Mouse (Mus musculus): ENCODE results near the gene Defb48. TPM values are rescaled to one million over a fixed set of nuclear protein-coding genes. Genes with fewer than 3 reads are reported as not detected.

The Defb48 gene
- polyA plus RNA-seq, 1 experiment from 2014 or later = not detected

DNA sequence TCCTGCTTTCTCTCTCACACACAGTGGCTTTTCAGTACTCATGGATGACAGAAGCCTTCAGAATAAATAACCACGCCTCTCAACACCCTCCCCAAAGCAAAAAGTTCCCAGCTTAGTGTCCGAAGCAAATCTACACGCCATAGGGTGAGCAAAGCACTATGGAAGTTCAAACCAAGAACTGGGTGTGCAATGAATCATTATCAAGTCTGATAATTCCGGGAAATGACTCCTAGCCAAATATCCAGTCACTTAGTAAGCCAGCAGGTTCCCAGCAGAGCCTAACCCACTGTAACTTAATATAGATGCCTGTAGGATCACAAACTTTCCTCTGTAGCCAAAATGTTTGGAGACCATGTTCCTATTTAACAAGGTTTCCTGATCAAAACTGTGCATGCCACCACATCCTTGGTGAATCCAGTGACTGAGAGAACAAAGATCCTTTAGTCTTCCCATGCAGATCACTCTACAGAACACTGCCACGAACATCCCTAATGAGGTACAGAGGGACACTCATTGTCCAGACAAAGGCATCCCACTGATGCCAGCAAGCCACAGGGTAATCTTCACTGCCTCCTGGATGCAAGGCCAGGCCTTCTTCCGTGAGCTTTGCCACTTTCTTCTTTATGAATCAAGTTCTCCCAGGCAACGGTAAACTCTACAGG is 7.7 kb upstream of the Defb48 start:
- Histone ChIP-seq H3K9ac (ENCODE audit: low read length) (no peak overlapping the region), H3K9me3 (ENCODE audit: control insufficient read depth, low read length) (no peaks in the 10 kb centered on the region), H3K4me1 (ENCODE audit: control insufficient read depth, insufficient read depth, low read length) (no peaks in the 10 kb centered on the region), H3K36me3 (ENCODE audit: control insufficient read depth, insufficient read depth, low read length) (no peaks in the 10 kb centered on the region), H3K27me3 (ENCODE audit: control insufficient read depth, insufficient read depth, low read length) (no peaks in the 10 kb centered on the region), H3K4me2 (ENCODE audit: low read depth, severe bottlenecking) (no peak overlapping the region), H3K27ac (replicated peaks; ENCODE audit: low read depth, low read length) (no peak overlapping the region), H3K4me3 (ENCODE audit: low read depth, low read length) (no peak overlapping the region)
- WGBS = 85% methylated on average over 7 of the region's 7 CpGs
- ATAC-seq (ENCODE audit: insufficient number of reproducible peaks, low FRiP score, low TSS enrichment, low read depth) (no peak), DNase-seq (ENCODE audit: low spot score) (peak; percentile 10)

DNA sequence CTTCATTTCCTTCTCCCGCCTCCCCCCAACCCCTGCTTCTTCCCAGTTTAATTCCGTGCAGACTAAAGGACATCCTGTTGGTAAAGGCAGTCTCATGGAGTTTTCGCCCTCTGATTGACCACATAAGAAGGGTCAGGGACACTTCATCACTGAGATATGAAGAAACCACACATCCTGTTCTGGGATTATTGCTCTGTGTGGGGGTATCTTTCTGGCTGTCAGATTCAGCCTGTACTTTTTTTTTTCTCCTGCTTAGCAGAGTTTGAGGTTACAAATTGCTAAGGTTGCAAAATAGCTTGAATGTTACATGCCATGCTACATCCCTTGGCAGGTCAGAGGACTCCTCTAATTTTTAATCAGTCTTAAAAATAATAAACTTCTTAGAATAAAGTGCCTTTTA is 7.0 kb upstream of the Defb48 start:
- WGBS = 72% methylated on average over 3 of the region's 3 CpGs
- Histone ChIP-seq H3K27ac (replicated peaks; ENCODE audit: low read depth, low read length) (no peak overlapping the region), H3K9ac (ENCODE audit: low read length) (no peak overlapping the region), H3K4me2 (ENCODE audit: low read depth, severe bottlenecking) (no peak overlapping the region), H3K9me3 (ENCODE audit: control insufficient read depth, low read length) (no peaks in the 10 kb centered on the region), H3K4me3 (ENCODE audit: low read depth, low read length) (no peak overlapping the region), H3K27me3 (ENCODE audit: control insufficient read depth, insufficient read depth, low read length) (no peaks in the 10 kb centered on the region), H3K36me3 (ENCODE audit: control insufficient read depth, insufficient read depth, low read length) (no peaks in the 10 kb centered on the region), H3K4me1 (ENCODE audit: control insufficient read depth, insufficient read depth, low read length) (no peaks in the 10 kb centered on the region)
- no peak for ATAC-seq (ENCODE audit: insufficient number of reproducible peaks, low FRiP score, low TSS enrichment, low read depth)
- peak; percentile 15 for DNase-seq (ENCODE audit: low spot score)

DNA sequence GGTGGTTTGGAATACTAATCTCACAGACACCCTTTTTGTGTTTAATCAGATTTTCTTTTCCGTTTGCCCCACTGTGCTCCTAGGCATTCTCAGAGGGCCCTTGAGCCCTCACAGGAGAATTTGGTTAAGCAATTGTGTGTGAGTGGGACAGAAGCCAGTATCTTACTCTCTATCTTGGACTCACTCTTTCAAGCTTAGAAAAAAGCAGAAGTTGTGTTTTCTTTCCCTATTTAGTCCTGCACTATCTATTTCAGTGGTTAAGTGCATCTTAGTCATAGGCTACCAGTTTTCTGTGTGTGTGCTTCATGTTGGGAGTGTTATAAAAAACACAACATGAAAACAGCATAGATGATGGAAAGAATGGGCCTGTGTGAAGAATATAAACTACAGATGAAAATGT is 4.5 kb downstream of the Defb48 start:
- DNase-seq (ENCODE audit: low spot score) (no peak), ATAC-seq (ENCODE audit: insufficient number of reproducible peaks, low FRiP score, low TSS enrichment, low read depth) (no peak)
- Histone ChIP-seq H3K9me3 (ENCODE audit: control insufficient read depth, low read length) (no peaks in the 10 kb centered on the region), H3K36me3 (ENCODE audit: control insufficient read depth, insufficient read depth, low read length) (no peaks in the 10 kb centered on the region), H3K4me3 (ENCODE audit: low read depth, low read length) (no peak overlapping the region), H3K9ac (ENCODE audit: low read length) (no peak overlapping the region), H3K27me3 (ENCODE audit: control insufficient read depth, insufficient read depth, low read length) (no peaks in the 10 kb centered on the region), H3K27ac (replicated peaks; ENCODE audit: low read depth, low read length) (no peak overlapping the region), H3K4me1 (ENCODE audit: control insufficient read depth, insufficient read depth, low read length) (no peaks in the 10 kb centered on the region), H3K4me2 (ENCODE audit: low read depth, severe bottlenecking) (no peak overlapping the region)
- WGBS = 83% methylated on average over 1 of the region's 1 CpGs

DNA sequence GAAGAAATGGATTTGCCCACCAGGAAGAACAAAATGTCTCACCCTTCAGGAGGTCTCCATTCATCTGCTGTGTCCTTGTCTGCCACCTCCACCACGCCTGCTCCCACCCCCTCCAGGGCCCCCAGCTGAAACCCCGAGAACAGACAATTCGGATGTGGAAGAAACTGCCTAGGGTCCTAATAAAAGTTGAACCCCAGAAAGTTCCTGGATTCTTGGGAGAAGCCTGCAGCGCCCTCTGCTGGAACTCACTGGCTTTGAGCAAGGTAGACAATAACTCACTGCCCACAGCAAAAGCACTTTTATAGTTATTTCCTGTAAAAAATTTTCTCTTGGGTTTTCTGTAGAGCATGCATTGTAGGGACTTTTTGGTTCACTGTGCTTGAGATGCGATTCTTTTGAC is 9.3 kb downstream of the Defb48 start:
- Histone ChIP-seq H3K36me3 (ENCODE audit: control insufficient read depth, insufficient read depth, low read length) (no peaks in the 10 kb centered on the region), H3K4me2 (ENCODE audit: low read depth, severe bottlenecking) (no peak overlapping the region), H3K9me3 (ENCODE audit: control insufficient read depth, low read length) (no peaks in the 10 kb centered on the region), H3K27me3 (ENCODE audit: control insufficient read depth, insufficient read depth, low read length) (no peaks in the 10 kb centered on the region), H3K9ac (ENCODE audit: low read length) (no peak overlapping the region), H3K27ac (replicated peaks; ENCODE audit: low read depth, low read length) (no peak overlapping the region), H3K4me3 (ENCODE audit: low read depth, low read length) (no peak overlapping the region), H3K4me1 (ENCODE audit: control insufficient read depth, insufficient read depth, low read length) (no peaks in the 10 kb centered on the region)
- peak; percentile 80 for DNase-seq (ENCODE audit: low spot score)
- 12% methylated on average over 5 of the region's 5 CpGs for WGBS
- no peak for ATAC-seq (ENCODE audit: insufficient number of reproducible peaks, low FRiP score, low TSS enrichment, low read depth)

DNA sequence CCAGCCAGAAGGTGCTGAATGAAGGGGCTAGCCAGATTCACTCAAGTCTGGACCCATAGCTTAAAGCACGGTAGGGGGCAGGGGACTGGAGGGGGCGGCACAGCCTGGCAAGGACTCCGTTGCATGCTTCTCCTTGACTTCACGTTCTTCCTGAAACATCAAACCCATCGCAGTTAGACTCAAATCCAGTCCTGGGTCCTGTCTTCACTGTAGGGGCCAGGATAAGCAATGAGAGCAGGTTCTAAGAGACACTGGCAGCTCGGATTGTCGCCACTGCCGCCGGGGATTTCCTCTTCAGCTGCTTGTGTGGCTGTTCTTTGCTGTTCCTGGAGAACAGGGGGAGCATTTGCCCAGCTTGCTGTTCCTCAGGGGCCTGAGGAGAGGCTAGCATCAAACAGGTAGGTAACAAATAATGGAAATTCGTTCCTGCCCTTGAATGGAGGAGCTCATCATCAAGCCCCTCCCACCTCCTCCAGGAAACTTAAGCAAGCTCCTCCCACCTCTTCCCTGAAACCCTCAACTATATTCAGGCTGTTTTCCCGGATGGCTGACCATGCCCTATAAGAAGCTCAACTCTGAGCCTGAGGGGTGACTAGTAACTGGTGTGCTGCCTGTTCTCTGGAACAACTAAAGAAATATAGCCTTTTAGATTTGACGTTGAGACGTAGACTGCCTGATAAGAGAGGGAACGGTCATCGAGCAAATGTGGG is 18.3 kb downstream of the Defb48 start:
- Histone ChIP-seq H3K4me1 (ENCODE audit: control insufficient read depth, insufficient read depth, low read length) (0 out of 2 replicates have a peak, but pooled peaks cover 4% of the 10 kb centered on the region), H3K9me3 (ENCODE audit: control insufficient read depth, low read length) (no peaks in the 10 kb centered on the region), H3K9ac (ENCODE audit: low read length) (no peak overlapping the region), H3K36me3 (ENCODE audit: control insufficient read depth, insufficient read depth, low read length) (no peaks in the 10 kb centered on the region; the same call in 1 of the 2 replicates), H3K27me3 (ENCODE audit: control insufficient read depth, insufficient read depth, low read length) (no peaks in the 10 kb centered on the region), H3K4me3 (ENCODE audit: low read depth, low read length) (peak overlapping the region; percentile 15; the same call in 1 of the 2 replicates), H3K4me2 (ENCODE audit: low read depth, severe bottlenecking) (peak overlapping the region; percentile 36), H3K27ac (replicated peaks; ENCODE audit: low read depth, low read length) (no peak overlapping the region)
- ATAC-seq (ENCODE audit: insufficient number of reproducible peaks, low FRiP score, low TSS enrichment, low read depth) (no peak), DNase-seq (ENCODE audit: low spot score) (peak; percentile 25)
- WGBS = 20% methylated on average over 15 of the region's 15 CpGs

DNA sequence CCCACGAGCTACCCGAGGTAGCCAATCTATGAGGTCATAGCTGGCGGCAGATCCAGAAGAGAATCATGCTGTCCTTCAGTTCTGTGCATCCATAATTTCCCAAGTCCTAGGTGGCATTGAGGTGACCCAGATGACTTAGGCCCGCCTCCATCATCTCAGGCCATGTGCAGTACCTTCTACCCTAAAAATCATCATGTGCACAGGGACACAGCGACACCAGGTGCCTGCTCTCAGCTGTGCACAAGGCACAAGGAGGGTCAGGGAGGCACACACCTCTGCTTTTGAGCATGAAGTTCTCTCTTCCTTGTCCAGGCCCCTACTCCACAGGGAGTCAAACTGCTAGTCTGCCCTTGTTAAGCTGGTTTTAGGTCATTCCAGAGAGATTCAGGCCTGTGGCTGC is 19.0 kb downstream of the Defb48 start:
- Histone ChIP-seq H3K9me3 (ENCODE audit: control insufficient read depth, low read length) (no peaks in the 10 kb centered on the region), H3K9ac (ENCODE audit: low read length) (no peak overlapping the region), H3K27me3 (ENCODE audit: control insufficient read depth, insufficient read depth, low read length) (no peaks in the 10 kb centered on the region), H3K27ac (replicated peaks; ENCODE audit: low read depth, low read length) (no peak overlapping the region), H3K4me3 (ENCODE audit: low read depth, low read length) (no peak overlapping the region), H3K36me3 (ENCODE audit: control insufficient read depth, insufficient read depth, low read length) (no peaks in the 10 kb centered on the region; the same call in 1 of the 2 replicates), H3K4me1 (ENCODE audit: control insufficient read depth, insufficient read depth, low read length) (0 out of 2 replicates have a peak, but pooled peaks cover 4% of the 10 kb centered on the region), H3K4me2 (ENCODE audit: low read depth, severe bottlenecking) (peak overlapping the region; percentile 36; the same call in 1 of the 2 replicates)
- WGBS = 77% methylated on average over 5 of the region's 5 CpGs
- DNase-seq (ENCODE audit: low spot score) = peak; percentile 28
- ATAC-seq (ENCODE audit: insufficient number of reproducible peaks, low FRiP score, low TSS enrichment, low read depth) = peak; percentile 73; the same call in 1 of the 2 replicates

DNA sequence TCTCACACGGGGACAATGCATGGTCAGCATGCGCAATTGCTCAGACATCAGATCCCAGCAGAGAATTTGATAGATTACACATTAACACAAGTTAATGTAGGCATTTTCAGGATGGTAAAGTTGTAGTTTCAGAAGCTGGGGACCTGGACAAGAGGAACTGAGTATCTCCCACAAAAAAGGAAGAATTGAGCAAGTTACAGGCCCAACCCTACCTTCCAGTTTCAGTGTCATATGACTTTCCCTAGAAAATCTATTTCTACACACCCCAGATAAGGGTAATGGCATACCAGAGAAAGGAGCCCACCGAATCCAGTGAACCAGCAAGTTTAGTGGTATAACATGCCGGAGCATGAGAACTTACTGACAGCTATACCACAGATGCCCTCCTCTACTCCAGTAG is 20.7 kb downstream of the Defb48 start:
- ATAC-seq (ENCODE audit: insufficient number of reproducible peaks, low FRiP score, low TSS enrichment, low read depth) (no peak), DNase-seq (ENCODE audit: low spot score) (no peak)
- Histone ChIP-seq H3K9ac (ENCODE audit: low read length) (no peak overlapping the region), H3K4me2 (ENCODE audit: low read depth, severe bottlenecking) (no peak overlapping the region), H3K27ac (replicated peaks; ENCODE audit: low read depth, low read length) (no peak overlapping the region), H3K9me3 (ENCODE audit: control insufficient read depth, low read length) (no peaks in the 10 kb centered on the region), H3K4me1 (ENCODE audit: control insufficient read depth, insufficient read depth, low read length) (0 out of 2 replicates have a peak, but pooled peaks cover 4% of the 10 kb centered on the region), H3K27me3 (ENCODE audit: control insufficient read depth, insufficient read depth, low read length) (no peaks in the 10 kb centered on the region), H3K4me3 (ENCODE audit: low read depth, low read length) (no peak overlapping the region), H3K36me3 (ENCODE audit: control insufficient read depth, insufficient read depth, low read length) (no peaks in the 10 kb centered on the region; the same call in 1 of the 2 replicates)
- 92% methylated on average over 4 of the region's 4 CpGs for WGBS

DNA sequence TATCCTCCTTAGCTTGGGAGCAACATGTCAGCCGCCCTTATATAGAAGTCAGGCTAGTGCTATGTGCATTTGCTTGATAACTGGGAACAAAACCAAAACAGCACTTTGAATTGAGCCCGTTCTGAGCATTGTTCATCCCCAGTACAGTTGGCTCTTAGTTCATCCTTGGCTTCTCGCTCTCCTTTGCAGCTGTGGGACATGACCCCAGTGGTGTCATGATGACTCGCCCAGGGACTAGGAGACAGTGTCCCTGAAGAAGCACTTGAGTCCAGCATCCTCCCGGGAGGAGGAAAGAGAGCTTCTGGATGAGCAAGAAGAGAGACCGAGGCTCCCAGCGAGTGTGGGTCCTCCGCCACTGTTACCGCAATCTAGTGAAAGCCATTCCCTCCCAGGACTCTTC is 28.2 kb downstream of the Defb48 start:
- no peaks in the 10 kb centered on the region; the same call in 1 of the 2 replicates for H3K36me3 ChIP-seq (ENCODE audit: control insufficient read depth, insufficient read depth, low read length)
- no peaks in the 10 kb centered on the region for H3K4me1 ChIP-seq (ENCODE audit: control insufficient read depth, insufficient read depth, low read length)
- H3K9ac ChIP-seq (ENCODE audit: low read length) = no peak overlapping the region
- H3K9me3 ChIP-seq (ENCODE audit: control insufficient read depth, low read length) = no peaks in the 10 kb centered on the region
- H3K27me3 ChIP-seq (ENCODE audit: control insufficient read depth, insufficient read depth, low read length) = no peaks in the 10 kb centered on the region
- H3K4me3 ChIP-seq (ENCODE audit: low read depth, low read length) = no peak overlapping the region
- ATAC-seq (ENCODE audit: insufficient number of reproducible peaks, low FRiP score, low TSS enrichment, low read depth) (no peak), DNase-seq (ENCODE audit: low spot score) (no peak)
- 92% methylated on average over 9 of the region's 9 CpGs for WGBS
- no peak overlapping the region for H3K27ac ChIP-seq (replicated peaks; ENCODE audit: low read depth, low read length)
- no peak overlapping the region for H3K4me2 ChIP-seq (ENCODE audit: low read depth, severe bottlenecking)
